Mouse (Mus musculus): ENCODE data around the gene Muc1. TPM values are rescaled to one million over a fixed set of nuclear protein-coding genes. Genes with fewer than 3 reads are reported as not detected.
"Not testable (repeated sequence)": the region's sequence is repeated elsewhere in the genome, so short reads cannot be mapped to it uniquely, and the experiment has no call there.

The Muc1 gene
- polyA plus RNA-seq, 1 experiment, result not detected

DNA sequence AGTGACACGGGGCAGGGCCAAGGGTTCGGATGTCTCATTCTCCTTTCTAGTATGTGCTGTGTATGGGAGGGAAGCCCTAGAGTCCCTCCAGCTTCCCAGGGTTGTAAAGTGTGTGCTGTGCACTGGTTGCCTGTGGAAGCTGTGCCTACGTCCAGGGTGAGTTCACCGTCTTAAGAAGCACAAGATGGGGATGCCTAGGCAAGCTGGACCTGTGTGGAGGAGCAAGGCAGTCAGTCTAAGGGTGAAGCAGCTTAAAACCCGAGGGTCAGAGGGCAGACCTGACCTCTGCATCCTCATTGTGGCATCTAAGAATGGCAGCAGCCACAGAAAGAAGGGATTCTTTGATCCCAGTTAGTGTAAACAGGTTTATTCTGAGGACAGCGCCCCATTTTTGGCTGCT lies 20.1 kb upstream of the Muc1 start:
- H3K27ac ChIP-seq (ENCODE audit: insufficient read depth, low read depth, low read length), result no peak overlapping the region
- no peak overlapping the region for H3K4me3 ChIP-seq (ENCODE audit: insufficient read depth, low read length)
- peaks cover 47% of the 10 kb centered on the region for H3K4me1 ChIP-seq (ENCODE audit: control insufficient read depth, insufficient read depth, low read length)
- no peak for TF ChIP-seq CTCF (IDR thresholded peaks at IDR 0.05; ENCODE audit: low read depth, low read length)
- TF ChIP-seq POLR2A (IDR thresholded peaks at IDR 0.05; ENCODE audit: borderline replicate concordance, low read depth, low read length), result no peak

DNA sequence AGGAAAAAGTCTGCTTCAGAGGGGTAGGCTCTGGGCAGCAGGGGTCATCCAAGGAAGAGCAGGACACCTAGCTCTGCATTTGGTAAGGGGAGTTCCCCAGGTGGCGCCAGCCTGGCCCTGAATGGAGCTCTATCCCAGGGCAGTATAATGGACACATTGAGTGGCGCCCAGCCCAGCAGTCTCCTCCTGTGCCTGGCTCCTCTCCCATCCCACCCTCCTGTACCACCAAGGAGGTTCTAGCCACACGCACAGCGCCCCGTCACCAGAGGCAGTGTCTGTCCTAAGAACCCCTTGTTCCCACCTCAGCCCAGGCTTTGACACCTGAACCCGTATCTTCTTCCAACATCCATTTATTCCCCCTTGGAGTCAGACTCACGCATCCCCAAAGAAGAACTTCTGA lies 19.1 kb upstream of the Muc1 start:
- TF ChIP-seq CTCF (IDR thresholded peaks at IDR 0.05; ENCODE audit: low read depth, low read length), result no peak
- TF ChIP-seq POLR2A (IDR thresholded peaks at IDR 0.05; ENCODE audit: borderline replicate concordance, low read depth, low read length), result no peak
- Histone ChIP-seq H3K4me3 (ENCODE audit: insufficient read depth, low read length) (peak overlapping the region; percentile 1; the same call in 1 of the 2 replicates), H3K4me1 (ENCODE audit: control insufficient read depth, insufficient read depth, low read length) (peaks cover 45% of the 10 kb centered on the region), H3K27ac (ENCODE audit: insufficient read depth, low read depth, low read length) (peak overlapping the region; percentile 89)

DNA sequence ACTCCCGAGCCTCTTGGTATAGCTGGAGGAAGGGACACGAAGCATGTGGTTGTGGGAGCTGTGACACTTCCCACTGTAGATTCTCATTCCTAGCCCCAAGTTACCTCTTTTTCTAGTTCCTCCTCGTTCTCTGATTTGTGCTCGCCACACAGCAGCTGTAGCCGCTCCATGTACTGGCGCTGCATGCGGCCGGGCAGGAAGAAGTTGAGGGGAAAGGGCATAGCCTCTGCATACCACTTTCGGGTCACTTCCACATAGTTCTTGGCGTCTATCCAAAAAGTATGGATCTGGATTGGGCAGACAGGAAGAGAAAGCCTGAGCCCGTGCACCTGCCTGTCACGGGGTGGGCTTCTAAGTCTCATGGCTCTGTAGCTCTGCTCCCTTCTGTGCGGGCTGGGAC lies 18.7 kb upstream of the Muc1 start:
- Histone ChIP-seq H3K4me3 (ENCODE audit: insufficient read depth, low read length) (peak overlapping the region; percentile 10), H3K27ac (ENCODE audit: insufficient read depth, low read depth, low read length) (peak overlapping the region; percentile 89), H3K4me1 (ENCODE audit: control insufficient read depth, insufficient read depth, low read length) (peaks cover 44% of the 10 kb centered on the region)
- TF ChIP-seq CTCF (IDR thresholded peaks at IDR 0.05; ENCODE audit: low read depth, low read length), result no peak
- TF ChIP-seq POLR2A (IDR thresholded peaks at IDR 0.05; ENCODE audit: borderline replicate concordance, low read depth, low read length), result no peak

DNA sequence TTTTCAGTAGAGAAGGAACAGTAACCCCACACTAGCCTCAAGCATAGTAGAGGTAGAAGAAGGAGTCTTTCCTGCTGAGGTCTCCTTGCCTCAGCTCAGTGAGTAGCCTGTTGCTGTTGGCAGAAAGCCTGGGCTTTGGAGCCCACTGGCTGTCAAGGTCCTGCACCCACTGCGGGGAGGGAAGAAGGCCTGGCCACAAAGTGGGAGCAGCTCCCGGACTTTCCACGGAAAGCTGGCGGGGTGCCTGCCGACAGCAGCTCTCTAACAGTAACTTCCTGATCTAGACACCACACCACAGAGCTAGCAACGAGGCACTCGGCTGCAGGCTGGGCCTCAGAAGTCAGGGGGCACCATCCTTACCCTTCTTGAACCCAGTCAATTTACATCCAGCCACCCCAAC lies 18.1 kb upstream of the Muc1 start:
- Histone ChIP-seq H3K27ac (ENCODE audit: insufficient read depth, low read depth, low read length) (peak overlapping the region; percentile 89), H3K4me3 (ENCODE audit: insufficient read depth, low read length) (peak overlapping the region; percentile 10; the same call in 1 of the 2 replicates), H3K4me1 (ENCODE audit: control insufficient read depth, insufficient read depth, low read length) (peaks cover 46% of the 10 kb centered on the region)
- no peak for TF ChIP-seq CTCF (IDR thresholded peaks at IDR 0.05; ENCODE audit: low read depth, low read length)
- no peak for TF ChIP-seq POLR2A (IDR thresholded peaks at IDR 0.05; ENCODE audit: borderline replicate concordance, low read depth, low read length)

- peak overlapping the region; percentile 37 for H3K27ac ChIP-seq (ENCODE audit: insufficient read depth, low read depth, low read length)
These were observed 14.9 kb upstream of the Muc1 start for GRCm38 (mm10) chr3:89213803-89214530.

GRCm38 (mm10) chr3:89214681-89215411 lies 14.0 kb upstream of the Muc1 start, which contains the start of gene Thbs3:
Gene Thbs3 (plus strand): TSS chr3:89215180.
- TF ChIP-seq POLR2A (IDR thresholded peaks at IDR 0.05; ENCODE audit: borderline replicate concordance, low read depth, low read length) (no peak), CTCF (IDR thresholded peaks at IDR 0.05; ENCODE audit: low read depth, low read length) (no peak)
- H3K4me1 ChIP-seq (ENCODE audit: control insufficient read depth, insufficient read depth, low read length), result peaks cover 27% of the 10 kb centered on the region
- peak within 1 kb of the TSS; percentile 37 for H3K27ac ChIP-seq (ENCODE audit: insufficient read depth, low read depth, low read length)

More at GRCm38 (mm10) chr3:89213803-89214530, 14.9 kb upstream of the Muc1 start:
- TF ChIP-seq CTCF (IDR thresholded peaks at IDR 0.05; ENCODE audit: low read depth, low read length) (no peak), POLR2A (IDR thresholded peaks at IDR 0.05; ENCODE audit: borderline replicate concordance, low read depth, low read length) (no peak; the same call in 1 of the 2 replicates)
- H3K4me1 ChIP-seq (ENCODE audit: control insufficient read depth, insufficient read depth, low read length), result peaks cover 35% of the 10 kb centered on the region
- peak overlapping the region; percentile 73 for H3K4me3 ChIP-seq (ENCODE audit: insufficient read depth, low read length)

GRCm38 (mm10) chr3:89215853-89216252 lies 13.0 kb upstream of the Muc1 start:
- no peak overlapping the region for H3K4me3 ChIP-seq (ENCODE audit: insufficient read depth, low read length)

More at GRCm38 (mm10) chr3:89214681-89215411, 14.0 kb upstream of the Muc1 start, which contains the start of gene Thbs3:
- peak within 1 kb of the TSS; percentile 73 for H3K4me3 ChIP-seq (ENCODE audit: insufficient read depth, low read length)

DNA sequence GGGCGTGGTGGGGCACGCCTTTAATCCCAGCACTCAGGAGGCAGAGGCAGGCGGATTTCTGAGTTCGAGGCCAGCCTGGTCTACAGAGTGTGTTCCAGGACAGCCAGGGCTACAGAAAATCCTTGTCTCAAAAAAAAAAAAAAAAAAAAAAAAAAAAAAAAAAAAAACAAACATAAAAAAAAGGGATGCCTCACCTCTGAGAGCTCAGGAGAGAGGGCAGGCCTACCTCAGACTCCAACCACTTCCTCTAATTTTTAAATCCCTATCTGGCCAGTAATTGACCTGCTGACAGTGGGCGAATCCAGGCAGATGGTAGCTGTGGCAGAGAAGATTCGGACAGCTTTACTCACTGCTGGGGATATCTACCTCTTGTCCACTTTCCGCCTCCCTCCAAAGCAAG lies 12.4 kb upstream of the Muc1 start:
- peaks cover 14% of the 10 kb centered on the region for H3K4me1 ChIP-seq (ENCODE audit: control insufficient read depth, insufficient read depth, low read length)
- not testable (repeated sequence) for H3K27ac ChIP-seq (ENCODE audit: insufficient read depth, low read depth, low read length); H3K4me3 ChIP-seq (ENCODE audit: insufficient read depth, low read length)

More at GRCm38 (mm10) chr3:89215853-89216252, 13.0 kb upstream of the Muc1 start:
- peaks cover 19% of the 10 kb centered on the region for H3K4me1 ChIP-seq (ENCODE audit: control insufficient read depth, insufficient read depth, low read length)
- H3K27ac ChIP-seq (ENCODE audit: insufficient read depth, low read depth, low read length), result no peak overlapping the region
- TF ChIP-seq CTCF (IDR thresholded peaks at IDR 0.05; ENCODE audit: low read depth, low read length) (peak; percentile 86), POLR2A (IDR thresholded peaks at IDR 0.05; ENCODE audit: borderline replicate concordance, low read depth, low read length) (no peak)

DNA sequence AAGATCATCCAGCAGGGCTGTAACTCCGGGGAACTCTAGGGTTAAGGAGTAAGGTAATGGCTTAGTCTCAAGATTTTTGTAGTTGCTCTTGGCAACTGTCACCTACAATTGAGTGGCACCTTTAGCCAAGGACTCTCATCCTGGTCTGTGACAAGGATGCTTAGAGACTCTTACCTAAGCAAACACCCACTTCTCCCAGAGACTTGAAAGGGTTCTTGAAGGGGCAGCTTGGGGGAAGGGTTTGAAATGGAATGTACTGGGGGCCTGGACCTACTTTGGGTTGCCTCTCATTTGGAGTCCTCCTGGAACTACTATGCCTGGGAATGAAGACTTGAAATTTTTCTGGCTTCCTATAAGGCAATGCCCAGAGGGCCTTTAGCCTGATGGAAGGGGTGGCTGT lies 10.6 kb upstream of the Muc1 start:
- H3K4me1 ChIP-seq (ENCODE audit: control insufficient read depth, insufficient read depth, low read length), result peaks cover 5% of the 10 kb centered on the region
- H3K4me3 ChIP-seq (ENCODE audit: insufficient read depth, low read length), result no peak overlapping the region
- TF ChIP-seq POLR2A (IDR thresholded peaks at IDR 0.05; ENCODE audit: borderline replicate concordance, low read depth, low read length) (no peak), CTCF (IDR thresholded peaks at IDR 0.05; ENCODE audit: low read depth, low read length) (no peak)
- H3K27ac ChIP-seq (ENCODE audit: insufficient read depth, low read depth, low read length), result no peak overlapping the region

- H3K27ac ChIP-seq (ENCODE audit: insufficient read depth, low read depth, low read length), result no peak overlapping the region
- H3K4me1 ChIP-seq (ENCODE audit: control insufficient read depth, insufficient read depth, low read length), result peaks cover 3% of the 10 kb centered on the region
- H3K4me3 ChIP-seq (ENCODE audit: insufficient read depth, low read length), result no peak overlapping the region
- TF ChIP-seq POLR2A (IDR thresholded peaks at IDR 0.05; ENCODE audit: borderline replicate concordance, low read depth, low read length) (no peak), CTCF (IDR thresholded peaks at IDR 0.05; ENCODE audit: low read depth, low read length) (no peak)
These were observed 9.3 kb upstream of the Muc1 start for GRCm38 (mm10) chr3:89219546-89219945.

Measured in bone marrow macrophage, adult 2 months (primary cell).